Mouse (Mus musculus) kidney, postnatal 25 days (tissue): ENCODE measurements around the gene Lypd3.
"Not testable (repeated sequence)": the region's sequence is repeated elsewhere in the genome, so short reads cannot be mapped to it uniquely, and the experiment has no call there.

Source experiments
- DNase-seq, 2 experiments: peaks; one replicate each; pipeline ENCODE4 v3.0.0; 2021; ENCODE audit warnings: mixed read lengths in 2 of 2

The Lypd3 gene

DNA sequence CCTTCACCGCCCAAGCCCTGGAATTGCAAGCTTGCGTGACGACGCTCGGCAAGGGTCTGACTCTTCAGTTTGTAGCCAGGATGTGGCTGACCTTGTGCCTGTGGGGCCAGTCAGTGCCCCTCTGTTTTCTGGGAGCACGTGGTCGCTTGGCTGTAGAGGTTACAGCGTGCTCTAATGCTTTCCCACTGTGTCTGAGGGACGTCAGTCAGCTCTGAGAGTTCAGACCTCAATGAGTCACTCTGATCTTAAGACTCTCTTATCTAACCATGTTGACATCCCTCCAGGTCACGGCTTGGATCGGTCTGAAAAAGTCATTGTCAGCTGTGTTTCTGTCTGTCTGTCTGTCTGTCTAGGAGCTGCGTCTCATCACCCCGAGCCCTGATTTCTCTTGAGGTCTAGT lies 21.5 kb upstream of the Lypd3 start:
- DNase-seq = no peak

- DNase-seq = no peak
Measured at GRCm38 (mm10) chr7:24617763-24618162, 18.6 kb upstream of the Lypd3 start.

DNA sequence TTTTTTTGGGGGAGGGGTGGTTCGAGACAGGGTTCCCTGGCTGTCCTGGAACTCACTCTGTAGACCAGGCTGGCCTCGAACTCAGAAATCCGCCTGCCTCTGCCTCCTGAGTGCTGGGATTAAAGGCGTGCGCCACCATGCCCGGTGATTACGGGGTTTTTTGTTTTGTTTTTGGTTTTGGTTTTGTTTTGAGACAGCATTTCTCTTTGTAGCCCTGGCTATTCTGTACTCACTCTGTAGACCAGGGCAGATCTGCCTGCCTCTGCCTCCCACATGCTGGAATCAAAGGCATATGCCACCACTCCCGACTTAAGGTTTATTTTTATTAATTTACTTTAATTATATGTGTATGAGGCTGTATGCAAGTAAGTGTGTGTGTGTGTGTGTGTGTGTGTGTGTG lies 18.0 kb upstream of the Lypd3 start:
- not testable (repeated sequence) for DNase-seq

GRCm38 (mm10) chr7:24619671-24620397 lies 16.5 kb upstream of the Lypd3 start:
- no peak for DNase-seq

GRCm38 (mm10) chr7:24621193-24621592 lies 15.2 kb upstream of the Lypd3 start:
- no peak for DNase-seq

GRCm38 (mm10) chr7:24622967-24623366 lies 13.4 kb upstream of the Lypd3 start:
- DNase-seq = no peak

GRCm38 (mm10) chr7:24628685-24629610 lies 7.4 kb upstream of the Lypd3 start:
- peak; percentile 89 to 92 for DNase-seq

DNA sequence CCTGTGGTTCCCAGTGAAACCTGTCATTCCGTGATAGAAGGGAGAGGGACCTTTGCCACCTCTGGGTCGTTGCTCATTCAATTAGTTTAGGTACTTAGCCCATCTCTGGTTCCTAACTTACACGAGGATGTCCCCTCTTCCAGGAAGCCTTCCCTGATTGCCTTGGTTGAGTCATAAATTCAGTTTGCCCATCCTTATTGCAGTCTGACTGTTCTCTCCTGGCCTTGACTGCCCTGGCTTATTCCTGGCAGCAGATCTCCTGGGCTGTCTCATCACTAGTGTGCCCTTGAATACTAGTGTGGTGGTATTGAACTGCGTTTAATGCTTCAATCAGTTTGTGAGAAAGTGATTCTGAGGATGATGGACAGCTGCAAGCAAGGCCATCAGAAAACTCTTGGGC lies 6.7 kb upstream of the Lypd3 start:
- DNase-seq = no peak

- DNase-seq = no peak
Measured at GRCm38 (mm10) chr7:24630116-24630880, 6.1 kb upstream of the Lypd3 start.

DNA sequence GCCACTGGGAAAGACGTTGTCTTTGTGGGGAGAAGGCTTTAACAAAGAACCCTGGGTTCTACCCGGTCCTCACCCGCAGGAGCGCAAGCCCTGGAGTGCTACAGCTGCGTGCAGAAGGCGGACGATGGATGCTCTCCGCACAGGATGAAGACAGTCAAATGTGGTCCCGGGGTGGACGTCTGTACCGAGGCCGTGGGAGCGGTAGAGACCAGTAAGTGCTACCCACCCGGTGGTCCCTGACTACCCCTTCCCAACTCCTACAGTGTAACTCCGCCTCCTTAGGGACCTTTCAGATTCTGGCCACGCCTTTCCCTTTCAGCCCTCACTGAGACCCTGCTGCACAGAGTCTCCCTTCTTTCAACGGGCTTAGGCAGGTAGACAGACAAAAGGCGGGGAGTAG lies 696 bp downstream of the Lypd3 start:
- DNase-seq = no peak

GRCm38 (mm10) chr7:24638026-24638856 lies 1.9 kb downstream of the Lypd3 start:
- DNase-seq = peak in 1 of 2 experiments; percentile 48

DNA sequence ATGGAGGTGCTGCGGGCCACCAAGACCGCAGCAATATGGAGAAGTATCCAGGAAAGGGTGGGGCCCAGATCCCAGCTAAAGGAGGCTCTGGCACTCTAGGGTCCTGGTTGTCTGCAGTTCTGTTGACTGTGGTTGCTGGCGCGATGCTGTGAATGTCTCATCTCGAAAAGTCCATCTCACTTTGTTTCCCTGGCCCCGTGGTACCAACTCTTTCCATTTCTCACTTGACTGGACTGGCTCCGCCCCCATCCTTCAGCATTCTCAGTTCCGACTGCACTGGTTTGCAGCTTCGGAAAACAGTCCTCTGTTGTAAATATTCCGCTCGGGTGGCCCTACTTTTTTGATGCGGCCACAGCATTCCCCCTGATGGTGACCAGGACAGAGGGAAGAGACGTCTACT lies 4.1 kb downstream of the Lypd3 start:
- peak in 1 of 2 experiments; percentile 21 for DNase-seq

GRCm38 (mm10) chr7:24642491-24642890 lies 6.1 kb downstream of the Lypd3 start:
- peak; percentile 67 to 76 for DNase-seq

- DNase-seq = no peak
Measured at GRCm38 (mm10) chr7:24644492-24644891, 8.1 kb downstream of the Lypd3 start.

DNA sequence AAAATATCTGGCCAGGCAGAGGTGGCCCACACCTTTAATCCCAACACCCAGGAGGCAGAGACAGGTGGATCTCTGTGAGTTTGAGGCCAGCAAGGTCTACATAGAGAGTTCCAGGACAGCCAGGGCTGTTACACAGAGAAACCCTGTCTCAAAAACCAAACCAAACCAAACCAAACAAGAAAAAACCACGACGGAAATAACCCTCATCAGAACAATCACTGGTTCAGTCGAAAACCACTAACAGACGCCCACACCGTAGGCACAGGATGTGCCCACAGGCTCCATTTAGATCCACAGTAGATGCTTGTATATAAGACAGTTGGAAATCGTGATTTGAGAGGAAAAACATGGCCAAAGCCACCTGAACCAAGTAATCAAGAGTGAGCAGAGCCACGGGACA lies 8.6 kb downstream of the Lypd3 start:
- no peak for DNase-seq

DNA sequence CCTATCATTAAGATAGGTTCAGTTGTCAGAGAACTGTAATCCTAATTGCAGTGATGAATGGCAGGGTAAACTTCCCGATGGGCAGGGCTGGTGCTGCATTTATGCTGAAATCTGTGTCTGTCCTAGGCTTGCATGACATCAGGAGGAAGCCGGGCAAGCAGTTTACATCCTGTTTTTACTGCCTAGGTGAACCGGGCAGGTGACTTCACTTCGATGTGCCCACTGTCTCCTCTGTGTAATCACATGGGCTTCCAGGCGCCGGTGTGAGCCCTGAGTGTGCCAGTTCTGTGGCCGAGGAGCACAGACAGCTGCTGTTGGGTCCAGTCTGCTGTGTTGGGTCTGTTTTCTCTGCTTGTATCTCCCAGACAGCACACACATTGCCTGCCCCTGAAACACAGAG lies 10.1 kb downstream of the Lypd3 start:
- no peak for DNase-seq

- DNase-seq = peak; percentile 64 to 74
Measured at GRCm38 (mm10) chr7:24653681-24654080, 17.3 kb downstream of the Lypd3 start.

GRCm38 (mm10) chr7:24659737-24660357 lies 23.5 kb downstream of the Lypd3 start:
- no peak for DNase-seq

DNA sequence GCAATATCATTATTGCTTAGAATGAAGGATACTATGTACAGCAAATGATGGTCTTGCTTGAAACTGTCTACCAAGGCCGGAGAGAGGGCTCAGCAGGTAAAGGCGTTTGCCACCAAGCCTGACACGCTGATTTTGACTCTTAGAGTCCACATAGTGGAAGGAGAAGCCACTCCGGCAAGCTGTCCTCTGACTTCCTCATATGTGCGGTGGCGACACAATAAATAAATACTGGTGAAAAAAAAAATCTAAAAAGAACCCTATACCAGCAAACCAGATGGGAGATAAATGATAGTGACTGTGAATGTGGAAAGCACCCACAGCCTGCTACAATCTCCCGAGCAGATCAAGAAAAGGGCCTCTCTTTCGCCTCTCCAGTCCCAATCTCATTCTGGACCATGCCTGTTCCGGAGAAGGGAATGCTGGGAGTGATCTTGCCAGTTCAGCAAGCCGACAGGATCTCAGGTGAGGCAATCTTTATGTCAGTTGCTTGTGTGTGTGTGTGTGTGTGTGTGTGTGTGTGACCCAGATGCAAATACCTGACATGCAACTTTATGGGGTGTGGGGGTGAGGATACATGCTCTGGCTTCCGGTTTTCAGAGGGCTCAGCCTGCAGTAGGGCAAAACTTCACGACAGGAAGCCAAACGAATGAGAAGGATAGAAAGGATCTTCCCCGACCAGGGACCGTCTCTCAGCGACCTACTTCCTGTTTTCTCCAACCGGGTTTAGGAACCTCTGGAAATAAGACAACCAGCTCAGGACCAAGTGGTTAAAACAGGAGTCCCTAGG lies 25.0 kb downstream of the Lypd3 start:
- no peak for DNase-seq

GRCm38 (mm10) chr7:24662575-24662974 lies 26.2 kb downstream of the Lypd3 start:
- DNase-seq = peak; percentile 45 to 80

GRCm38 (mm10) chr7:24664301-24664700 lies 28.0 kb downstream of the Lypd3 start:
- DNase-seq = no peak
